Mouse (Mus musculus) telencephalon, adult 2 months (tissue): Measurements from ENCODE around the gene Thyn1.
A peak's percentile ranks its signal among the peaks of the same experiment; 100 is the strongest.

ENCODE experiments used
- DNase-seq: peaks from one replicate; pipeline ENCODE4 v3.0.0-alpha.2; 2011; ENCODE audit warnings: low read depth, low spot score

Thyn1 gene

GRCm38 (mm10) chr9:26999461-27000395, at the start of gene Thyn1, which contains the start of gene Acad8:
Thyn1 (plus strand) TSS chr9:26999710.
Acad8 (minus strand) TSS chr9:26999566.
- DNase-seq, result peak; percentile 97

- DNase-seq, result no peak
Measured at GRCm38 (mm10) chr9:26977754-26978153, 21.8 kb upstream of the Thyn1 start.

- no peak for DNase-seq
Measured at GRCm38 (mm10) chr9:26978776-26979175, 20.7 kb upstream of the Thyn1 start.

- no peak for DNase-seq
Measured at GRCm38 (mm10) chr9:26985090-26985613, 14.4 kb upstream of the Thyn1 start.

GRCm38 (mm10) chr9:26985668-26986277, 13.7 kb upstream of the Thyn1 start:
- DNase-seq, result no peak

- no peak for DNase-seq
Measured at GRCm38 (mm10) chr9:26990181-26990580, 9.3 kb upstream of the Thyn1 start.

- no peak for DNase-seq
Measured at GRCm38 (mm10) chr9:26993118-26993517, 6.4 kb upstream of the Thyn1 start.

GRCm38 (mm10) chr9:26993900-26994299, 5.6 kb upstream of the Thyn1 start:
- no peak for DNase-seq

GRCm38 (mm10) chr9:26997062-26997461, 2.4 kb upstream of the Thyn1 start:
- DNase-seq, result no peak

GRCm38 (mm10) chr9:26997501-26997900, 2.0 kb upstream of the Thyn1 start:
- no peak for DNase-seq

GRCm38 (mm10) chr9:26998669-26999460, 645 bp upstream of the Thyn1 start:
- DNase-seq, result no peak

GRCm38 (mm10) chr9:27005231-27005630, 5.7 kb downstream of the Thyn1 start:
- DNase-seq, result no peak

- peak; percentile 55 for DNase-seq
Measured at GRCm38 (mm10) chr9:27005933-27006332, 6.4 kb downstream of the Thyn1 start.

- no peak for DNase-seq
Measured at GRCm38 (mm10) chr9:27006866-27007265, 7.4 kb downstream of the Thyn1 start.

GRCm38 (mm10) chr9:27009231-27009630, 9.7 kb downstream of the Thyn1 start:
- DNase-seq, result no peak

GRCm38 (mm10) chr9:27011572-27011971, 12.1 kb downstream of the Thyn1 start:
- no peak for DNase-seq

- no peak for DNase-seq
Measured at GRCm38 (mm10) chr9:27018961-27019360, 19.5 kb downstream of the Thyn1 start.

GRCm38 (mm10) chr9:27023681-27024080, 24.2 kb downstream of the Thyn1 start:
- no peak for DNase-seq

- no peak for DNase-seq
Measured at GRCm38 (mm10) chr9:27026708-27027107, 27.2 kb downstream of the Thyn1 start.

- peak; percentile 62 for DNase-seq
Measured at GRCm38 (mm10) chr9:27029022-27029827, 29.7 kb downstream of the Thyn1 start.
